Mouse (Mus musculus) cerebellum, adult 18-20 months (tissue): ENCODE results near the gene Foxc2.
A peak's percentile ranks its signal among the peaks of the same experiment; 100 is the strongest.

ENCODE experiments used
- DNase-seq, 2 experiments: peaks; one replicate each; pipeline ENCODE4 v3.0.0; 2021

Foxc2 gene

DNA sequence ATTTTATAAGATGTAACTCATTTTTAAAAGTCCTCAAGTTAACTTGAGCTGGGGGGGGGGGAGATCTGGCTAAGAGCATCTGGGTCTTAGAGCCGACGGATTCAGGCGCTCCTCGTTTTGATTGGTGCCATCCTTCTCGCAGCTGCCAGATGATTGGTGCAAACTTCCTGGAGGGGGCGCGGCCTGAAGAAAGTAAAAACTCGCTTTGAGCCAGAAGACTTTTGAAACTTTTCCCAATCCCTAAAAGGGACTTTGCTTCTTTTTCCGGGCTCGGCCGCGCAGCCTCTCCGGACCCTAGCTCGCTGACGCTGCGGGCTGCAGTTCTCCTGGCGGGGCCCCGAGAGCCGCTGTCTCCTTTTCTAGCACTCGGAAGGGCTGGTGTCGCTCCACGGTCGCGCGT lies at the start of gene Foxc2:
Foxc2 (plus strand) TSS at position 224 of the 400 bp plus-strand sequence.
- peak; percentile 25 to 34 for DNase-seq

DNA sequence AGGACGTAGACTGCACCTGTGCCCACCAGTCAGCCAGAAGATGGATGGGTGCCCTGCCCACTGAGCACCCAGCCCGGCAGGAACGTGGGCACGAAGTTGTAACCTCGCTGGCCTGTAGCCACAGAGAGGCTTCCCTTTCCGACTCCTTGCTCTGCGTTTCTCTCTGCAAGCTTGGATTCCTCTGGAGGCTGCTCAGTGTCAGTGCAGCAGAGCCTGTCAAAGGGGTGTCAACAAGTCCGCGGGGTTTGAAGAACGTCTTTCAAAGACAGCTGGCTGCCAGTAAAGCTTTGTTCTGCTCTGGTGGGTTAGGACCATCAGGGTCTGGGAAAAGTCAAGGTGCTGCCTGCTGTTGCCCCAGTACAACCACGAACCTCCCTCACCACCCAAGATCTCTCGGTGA lies 44.5 kb upstream of the Foxc2 start:
- DNase-seq: no peak

DNA sequence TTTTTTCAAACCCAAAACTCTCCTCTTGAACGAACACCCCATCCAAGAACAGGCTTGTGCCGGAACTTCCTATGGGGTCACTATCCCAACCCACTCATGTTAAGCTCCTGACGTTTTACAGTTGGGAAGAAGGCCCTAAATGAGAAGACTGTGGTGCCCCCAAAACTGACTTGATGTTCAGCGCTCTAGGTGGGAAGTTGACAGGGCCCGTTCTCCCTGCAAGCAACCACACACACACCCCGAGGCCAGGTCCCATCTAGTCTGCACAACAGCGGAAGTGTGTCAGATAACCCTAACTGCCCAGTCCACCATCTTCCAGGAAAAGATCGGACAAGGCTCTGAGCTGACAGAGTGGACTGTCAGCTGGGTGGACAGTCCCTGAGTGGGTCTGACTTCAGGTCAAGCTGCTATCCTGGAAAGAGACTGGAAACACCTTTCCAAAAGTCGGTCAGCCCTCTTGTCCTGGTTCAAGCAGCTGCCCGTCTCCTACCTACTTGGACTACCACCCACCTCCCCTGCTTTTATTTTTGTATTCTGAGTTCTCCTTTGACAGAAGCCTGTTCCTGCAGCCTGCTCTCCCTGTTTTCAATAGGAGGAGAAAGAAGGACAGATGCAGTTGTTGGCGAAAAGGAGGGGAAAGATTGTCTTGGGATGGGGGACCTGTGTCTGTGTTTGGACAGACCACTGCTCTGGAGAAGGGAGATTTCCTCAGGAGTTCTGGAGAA lies 43.4 kb upstream of the Foxc2 start:
- no peak for DNase-seq

DNA sequence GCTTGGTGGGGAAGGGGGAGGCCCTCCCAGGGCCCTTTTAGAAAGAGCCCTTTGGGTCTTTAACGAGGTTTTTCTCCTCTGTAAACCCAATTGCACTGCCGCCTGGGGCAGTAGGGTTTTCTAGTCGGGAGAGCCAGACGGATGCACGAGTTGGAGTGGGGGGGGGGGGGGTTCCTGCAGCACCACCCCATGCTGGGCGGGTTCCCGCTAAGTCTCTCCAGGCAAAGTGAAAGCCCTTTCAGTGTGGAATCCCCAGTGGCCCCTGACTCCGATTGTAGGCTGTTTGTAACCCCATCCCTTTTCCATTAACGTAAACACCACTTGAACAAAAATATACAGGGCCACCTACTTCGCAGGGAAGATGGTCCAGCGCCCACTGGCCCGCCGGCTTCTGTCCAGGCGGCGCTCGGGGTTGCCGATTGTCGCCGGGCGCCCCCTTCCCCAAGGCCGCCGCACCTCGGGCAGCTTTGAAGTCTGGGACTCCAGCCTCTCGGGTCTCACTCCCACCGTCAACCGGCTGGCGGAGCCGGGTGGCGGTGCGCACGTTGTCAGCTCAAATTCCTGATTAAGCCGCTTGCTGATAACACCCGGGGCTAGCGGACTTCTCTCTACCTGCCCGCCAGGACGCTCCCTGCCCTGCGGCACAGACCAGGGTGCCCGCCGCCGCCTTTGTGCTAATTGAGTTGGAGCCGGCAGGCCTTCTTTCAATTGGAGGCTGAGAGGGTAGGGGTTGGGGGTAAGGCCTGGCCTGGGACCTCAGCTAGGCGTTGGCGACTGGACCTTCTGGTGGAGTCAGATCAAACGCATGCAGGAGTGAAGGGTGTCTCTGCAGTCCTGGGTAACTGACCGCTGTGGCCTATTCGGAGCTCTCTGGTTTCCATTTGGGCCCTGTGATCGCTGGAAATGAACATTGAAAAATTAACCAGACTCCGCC lies 42.5 kb upstream of the Foxc2 start:
- DNase-seq: no peak

DNA sequence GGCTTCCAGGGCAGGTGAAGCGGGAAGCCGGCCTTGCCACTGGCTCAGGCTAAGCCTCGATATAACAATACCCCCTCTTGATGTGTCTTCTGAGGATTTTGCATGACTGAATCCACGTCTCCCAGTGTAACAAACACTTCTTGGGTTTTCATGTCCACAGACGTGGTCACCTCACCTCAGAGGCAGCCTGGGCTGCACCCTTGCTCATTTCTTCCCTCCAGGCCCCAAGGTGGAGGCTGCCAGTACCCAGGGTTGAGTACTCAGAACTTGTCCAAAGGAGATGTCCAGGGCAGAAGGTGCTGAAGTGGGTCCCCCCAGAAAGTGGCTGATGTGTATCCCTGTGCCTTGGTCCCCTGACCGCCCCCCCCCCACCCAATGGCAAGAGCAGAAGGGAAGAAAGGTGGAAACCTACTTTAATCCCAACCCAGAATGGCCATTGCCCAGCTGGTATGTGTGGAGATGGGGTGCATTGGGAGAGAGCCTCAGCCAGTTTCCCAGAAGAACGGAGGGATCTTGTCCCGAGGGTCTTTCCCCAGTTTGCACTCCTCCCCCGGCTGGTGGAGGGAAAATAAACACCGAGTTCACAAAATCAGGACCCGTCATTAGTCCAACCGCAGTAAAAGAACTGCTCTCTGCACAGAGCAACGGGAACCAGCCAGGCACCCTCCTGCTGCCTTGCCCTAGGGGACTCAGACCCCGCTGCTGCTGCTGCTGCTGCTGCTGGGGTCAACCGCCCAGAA lies 41.7 kb upstream of the Foxc2 start:
- no peak for DNase-seq

DNA sequence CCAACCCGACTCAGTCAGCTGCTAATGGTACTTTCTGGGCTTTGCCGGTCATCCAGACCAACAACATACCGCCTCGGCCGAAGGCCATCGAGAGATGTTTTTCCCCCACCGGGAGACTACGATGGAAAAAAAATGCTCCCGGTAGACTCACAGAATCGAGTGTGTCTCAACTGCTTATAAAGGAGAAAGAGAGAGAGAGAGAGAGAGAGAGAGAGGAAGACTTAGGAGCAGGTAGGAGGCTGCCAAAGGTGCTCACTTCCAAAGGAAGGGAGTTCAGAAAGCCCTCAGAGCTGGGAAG lies 41.2 kb upstream of the Foxc2 start:
- DNase-seq: no peak

DNA sequence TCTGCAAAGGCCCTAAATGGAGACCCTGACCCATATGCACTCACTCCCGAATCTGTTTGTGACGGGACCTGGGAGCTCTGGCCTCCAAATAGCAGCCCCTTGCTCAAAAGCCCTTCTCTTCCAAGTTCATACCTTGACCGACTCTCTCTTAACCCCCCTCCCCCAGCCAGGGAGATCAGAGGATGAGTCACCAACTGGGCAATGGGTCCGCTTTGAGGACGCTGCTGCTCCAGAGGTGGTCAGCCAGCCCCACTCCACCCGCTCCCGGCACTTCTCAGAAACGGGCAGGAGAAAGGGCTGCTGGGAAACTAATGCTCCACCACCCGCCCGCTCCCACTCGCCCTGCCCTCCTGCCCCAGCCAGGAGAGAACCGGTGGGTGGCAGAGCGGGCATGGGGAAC lies 40.0 kb upstream of the Foxc2 start:
- DNase-seq: no peak

DNA sequence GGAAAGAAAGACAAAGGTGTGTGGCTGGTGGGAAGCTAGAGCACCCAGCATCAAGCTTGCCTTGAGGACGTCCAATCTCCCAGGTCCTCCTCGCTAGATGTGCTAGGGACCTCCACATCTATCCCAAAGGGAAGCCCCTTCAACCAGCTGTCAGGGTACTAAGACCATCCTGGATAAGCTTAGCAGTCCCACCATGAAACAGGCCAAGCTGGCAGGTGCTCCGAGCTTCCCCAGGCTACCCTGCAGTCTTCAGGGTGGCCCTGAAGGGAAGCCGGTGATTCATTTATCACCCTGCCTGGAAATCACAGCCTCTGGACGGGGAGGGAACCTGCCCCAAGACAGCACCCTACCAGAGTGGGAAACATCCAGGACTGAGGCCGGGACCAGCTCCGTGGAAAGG lies 39.4 kb upstream of the Foxc2 start:
- no peak for DNase-seq

DNA sequence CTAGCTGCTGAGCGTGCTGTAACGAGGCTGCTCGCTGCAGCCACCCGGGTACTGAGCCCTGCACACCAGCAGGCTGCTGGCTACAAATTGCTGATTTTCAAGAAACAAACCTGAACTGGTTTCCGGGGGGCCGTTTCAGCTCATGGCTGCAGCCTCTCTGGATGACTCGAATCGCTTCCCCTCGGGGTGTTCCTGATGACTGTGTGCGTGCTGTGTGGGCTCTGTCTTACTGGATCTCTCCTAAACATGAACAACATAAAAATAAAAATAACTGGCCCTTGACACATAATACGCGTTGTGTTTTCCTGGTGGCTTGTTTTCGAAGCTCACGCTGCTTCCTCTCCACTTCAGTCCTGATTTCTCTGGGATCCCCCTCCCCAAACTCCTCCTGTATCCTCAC lies 37.2 kb upstream of the Foxc2 start:
- DNase-seq: no peak

DNA sequence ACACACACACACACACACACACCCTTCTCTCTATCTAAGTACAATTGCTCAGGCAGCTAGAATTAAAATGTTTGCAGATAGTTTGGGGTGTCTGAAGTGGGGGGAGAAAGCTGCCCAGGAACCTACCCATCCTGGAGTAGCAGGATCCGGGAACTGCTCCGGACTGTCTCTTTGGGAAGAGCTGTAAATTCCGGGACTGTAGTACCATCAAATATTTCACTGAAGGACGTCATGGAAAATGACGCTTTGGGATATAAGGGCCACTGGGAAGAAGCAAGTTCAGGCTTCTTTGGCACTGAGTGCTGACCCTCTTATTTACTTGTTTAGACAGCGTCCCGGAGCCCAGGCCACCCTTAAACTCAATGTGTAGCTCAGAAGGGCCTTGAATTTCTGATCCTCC lies 36.8 kb upstream of the Foxc2 start:
- no peak for DNase-seq

DNA sequence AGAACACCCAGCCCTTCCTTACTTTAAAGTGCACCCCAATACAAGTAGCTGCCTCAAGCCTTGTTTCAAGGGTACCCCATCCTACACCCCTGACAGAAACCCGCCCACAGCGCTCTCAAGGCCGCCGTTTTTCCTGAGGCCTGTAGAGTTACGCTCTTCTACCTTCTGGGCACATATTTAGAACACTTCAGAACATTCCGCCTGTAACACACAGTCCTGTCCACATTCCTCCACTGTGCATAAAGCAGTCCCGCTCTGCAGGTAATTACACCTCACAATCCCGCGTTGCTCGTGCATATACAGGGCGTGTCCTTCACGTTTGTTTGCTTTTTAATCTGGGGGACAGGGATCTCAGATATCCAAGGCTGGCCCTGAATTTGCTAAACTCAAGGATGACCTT lies 36.0 kb upstream of the Foxc2 start:
- no peak for DNase-seq

DNA sequence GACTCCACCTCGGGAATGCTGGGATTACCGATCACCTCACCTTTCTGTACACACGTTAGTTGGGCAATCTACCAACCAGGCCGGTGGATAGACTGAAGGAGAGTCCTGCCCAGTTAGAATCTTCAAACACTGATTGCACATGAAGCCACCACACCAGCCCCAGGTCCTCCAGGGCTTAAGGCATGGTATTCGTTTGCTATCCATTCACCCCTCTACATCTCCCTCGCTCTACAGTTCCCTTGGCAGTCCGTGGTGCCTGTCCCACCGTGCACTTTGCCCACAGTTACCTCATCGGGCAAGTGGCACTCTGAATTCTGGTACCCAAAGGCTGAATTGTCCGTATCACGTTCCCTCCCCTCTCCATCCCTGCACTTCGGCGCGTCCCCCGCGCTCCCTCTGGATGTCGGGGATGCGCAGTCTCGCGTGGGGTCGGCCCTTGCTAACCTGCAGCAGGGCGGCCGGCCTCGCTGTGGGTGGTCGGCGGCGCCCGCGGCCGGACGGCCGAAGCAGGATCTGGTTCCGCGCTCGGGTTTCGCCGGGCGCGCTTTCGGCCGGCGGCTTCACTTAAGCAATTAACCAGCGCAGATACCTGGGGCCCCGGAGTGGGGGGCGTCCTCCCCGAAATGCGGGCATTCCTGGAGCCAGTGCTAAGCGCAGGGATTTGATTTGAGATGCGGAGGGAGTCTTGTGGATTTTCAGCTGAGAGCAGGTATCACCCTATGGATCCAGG lies 35.4 kb upstream of the Foxc2 start:
- DNase-seq: no peak

DNA sequence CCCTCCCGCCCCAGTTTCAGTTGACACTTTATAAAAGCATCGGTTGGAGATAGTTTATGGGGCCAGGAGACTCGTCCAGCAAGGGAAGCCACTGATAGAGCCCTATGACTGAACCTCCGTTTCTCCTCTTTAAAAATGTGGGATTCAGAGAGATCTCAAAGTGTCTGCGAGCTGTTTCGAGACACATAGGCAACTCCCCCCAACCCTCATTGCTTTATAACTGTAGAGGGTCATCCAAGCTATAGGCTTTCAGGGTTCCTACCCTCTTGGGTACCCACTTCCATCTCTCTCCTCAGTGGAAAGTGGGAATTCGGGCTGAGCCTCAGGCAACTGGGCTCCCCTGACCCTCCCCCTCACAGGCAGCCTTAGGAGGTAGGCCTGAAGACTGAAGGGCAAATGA lies 34.6 kb upstream of the Foxc2 start:
- DNase-seq: no peak

DNA sequence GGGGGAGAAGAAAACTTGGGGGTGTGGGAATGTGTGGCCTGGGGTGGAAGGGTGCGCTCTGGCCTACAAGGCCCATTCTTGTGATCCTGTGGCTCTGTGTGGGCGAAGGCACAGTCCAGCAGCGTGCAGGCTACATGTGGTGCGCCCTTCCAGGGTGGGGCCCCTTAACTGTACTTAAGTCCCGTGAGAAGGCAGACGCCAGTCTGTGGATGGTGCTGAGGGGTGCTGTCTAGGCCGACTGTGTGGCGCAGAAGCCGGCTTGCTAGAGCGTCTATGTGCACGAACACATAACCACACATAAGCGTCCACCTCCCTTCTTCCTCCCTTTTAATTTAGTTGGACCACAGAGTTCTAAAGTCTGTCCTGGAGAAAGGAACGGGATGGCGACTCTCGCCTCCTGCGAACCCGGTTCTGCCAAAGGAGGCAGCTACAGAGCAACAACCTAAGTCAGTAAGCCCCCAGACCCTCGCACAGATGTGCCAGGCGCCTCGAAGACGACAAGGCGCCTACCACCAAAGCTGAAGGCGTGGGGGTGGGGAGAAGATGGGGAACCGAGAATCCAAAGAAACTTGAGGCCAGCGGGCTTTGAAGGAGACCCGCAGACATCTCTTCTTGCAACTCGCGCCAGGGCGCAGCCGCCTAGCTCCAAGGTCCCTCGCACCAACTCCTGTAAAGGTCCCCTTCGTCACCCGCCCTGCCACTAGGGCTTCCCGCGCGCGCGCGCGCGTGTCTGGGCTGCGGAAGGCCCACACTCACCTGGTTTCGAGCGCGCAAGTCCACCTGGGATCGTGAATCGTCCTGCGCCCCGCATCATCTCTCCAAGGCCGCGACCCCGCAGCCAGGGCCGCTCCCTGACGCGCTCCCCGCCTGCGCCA lies 33.5 kb upstream of the Foxc2 start:
- DNase-seq: no peak

DNA sequence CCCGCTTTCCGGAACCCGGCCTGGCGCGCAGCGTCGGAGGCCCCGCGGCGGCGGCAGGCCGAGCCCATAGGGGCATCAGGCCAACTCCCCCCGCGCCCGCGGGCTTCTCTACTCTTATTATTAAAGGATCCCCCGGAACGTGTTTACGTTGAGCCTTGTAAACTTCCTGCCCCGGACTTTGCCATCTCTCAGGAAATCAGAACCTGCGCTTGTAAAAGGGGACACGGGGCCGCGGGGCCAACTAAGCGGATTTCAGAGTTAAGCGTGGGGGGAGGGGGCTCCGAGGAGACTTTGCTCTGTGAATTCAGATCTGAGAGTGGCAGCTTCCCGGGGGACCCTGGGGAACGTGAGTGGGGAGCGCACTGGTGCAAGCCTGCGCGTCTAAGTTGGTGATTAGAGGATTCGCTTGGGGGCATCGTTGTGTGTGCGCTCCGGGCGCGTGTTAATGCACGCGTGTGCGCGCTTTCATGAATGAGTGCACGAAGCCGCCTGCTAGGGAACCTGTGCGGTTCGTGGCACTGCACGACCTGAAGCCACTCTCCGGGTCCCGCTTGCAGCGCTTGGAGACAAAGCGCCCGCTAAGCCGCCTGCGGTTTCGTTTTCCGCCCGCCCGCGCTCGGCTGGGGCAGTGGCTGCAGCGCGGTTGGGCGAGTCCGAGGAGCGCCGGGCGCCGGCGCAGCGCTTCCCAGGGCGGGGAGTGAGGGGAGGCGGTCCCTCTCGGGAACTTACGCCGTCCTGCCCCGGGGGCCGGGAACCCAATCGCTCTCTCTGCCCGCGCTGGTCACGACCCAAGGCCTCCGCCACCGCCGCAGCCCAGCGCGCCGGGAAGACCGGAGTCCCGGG lies 32.7 kb upstream of the Foxc2 start:
- no peak for DNase-seq

DNA sequence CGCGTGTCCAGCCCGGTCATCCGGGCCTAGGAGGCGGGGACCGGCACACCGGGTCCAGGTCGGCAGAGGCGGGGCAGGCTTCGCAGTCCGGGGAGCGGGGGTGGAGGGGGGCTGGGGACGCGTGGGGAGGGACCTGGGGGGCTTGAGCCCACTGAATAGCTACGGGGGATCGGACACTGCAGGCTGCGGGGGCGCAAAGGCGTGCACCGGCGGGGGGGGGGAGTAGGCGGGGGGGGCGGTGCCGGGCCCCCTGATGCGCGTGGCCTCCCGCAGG lies 32.1 kb upstream of the Foxc2 start:
- no peak for DNase-seq

DNA sequence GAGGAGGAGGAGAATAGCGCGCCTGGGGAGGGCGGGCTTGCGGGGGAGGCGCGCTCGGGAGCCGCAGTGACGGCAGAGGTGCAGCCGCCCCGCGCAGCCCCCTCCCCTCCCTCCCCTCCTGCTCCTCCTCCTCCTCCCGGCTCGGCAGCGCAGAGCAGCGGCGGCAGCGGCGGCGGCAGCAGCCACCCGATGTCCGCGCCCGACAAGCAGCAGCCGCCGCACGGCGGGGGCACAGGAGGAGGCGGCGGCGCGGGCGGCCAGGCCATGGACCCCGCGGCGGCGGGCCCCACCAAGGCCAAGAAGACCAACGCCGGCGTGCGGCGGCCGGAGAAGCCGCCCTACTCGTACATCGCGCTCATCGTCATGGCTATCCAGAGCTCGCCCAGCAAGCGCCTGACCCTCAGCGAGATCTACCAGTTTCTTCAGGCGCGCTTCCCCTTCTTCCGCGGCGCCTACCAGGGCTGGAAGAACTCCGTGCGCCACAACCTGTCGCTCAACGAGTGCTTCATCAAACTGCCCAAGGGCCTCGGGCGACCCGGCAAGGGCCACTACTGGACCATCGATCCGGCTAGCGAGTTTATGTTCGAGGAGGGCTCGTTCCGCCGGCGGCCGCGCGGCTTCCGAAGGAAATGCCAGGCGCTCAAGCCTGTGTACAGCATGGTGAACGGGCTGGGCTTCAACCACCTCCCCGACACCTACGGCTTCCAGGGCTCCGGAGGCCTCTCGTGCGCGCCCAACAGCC lies 31.6 kb upstream of the Foxc2 start, which contains the start of gene Foxf1:
Foxf1 (plus strand) TSS at position 177 of the 742 bp plus-strand sequence.
- no peak for DNase-seq

DNA sequence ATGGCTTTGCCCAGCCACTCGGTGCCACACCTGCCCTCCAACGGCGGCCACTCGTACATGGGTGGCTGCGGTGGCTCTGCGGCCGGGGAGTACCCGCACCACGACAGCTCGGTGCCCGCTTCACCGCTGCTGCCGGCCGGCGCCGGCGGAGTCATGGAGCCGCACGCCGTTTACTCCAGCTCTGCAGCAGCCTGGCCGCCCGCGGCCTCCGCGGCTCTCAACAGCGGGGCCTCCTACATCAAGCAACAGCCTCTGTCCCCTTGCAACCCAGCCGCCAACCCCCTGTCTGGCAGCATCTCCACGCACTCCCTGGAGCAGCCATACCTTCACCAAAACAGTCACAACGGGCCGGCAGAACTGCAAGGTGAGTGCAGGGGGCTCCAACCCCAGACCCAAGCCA lies 31.0 kb upstream of the Foxc2 start:
- no peak for DNase-seq

DNA sequence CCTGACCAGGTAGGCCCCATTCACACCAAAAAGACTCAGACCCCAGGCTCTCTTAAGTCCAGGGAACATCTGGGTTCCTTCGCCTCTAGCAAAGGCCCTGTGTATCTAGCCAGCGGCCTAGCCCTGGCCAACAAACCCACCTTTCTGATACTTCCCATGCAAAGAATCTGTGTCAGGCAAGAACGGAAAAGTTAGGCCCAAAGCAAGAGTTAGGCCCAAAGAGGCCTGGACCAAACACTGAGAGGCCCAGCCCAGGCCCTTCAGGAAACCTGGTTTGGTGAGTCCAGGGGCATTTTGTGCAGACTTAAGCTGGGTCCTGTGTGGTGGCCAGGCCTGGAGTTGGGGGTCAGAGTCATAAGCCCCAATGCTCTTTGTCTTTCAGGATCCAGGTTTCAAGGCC lies 30.4 kb upstream of the Foxc2 start:
- no peak for DNase-seq
